Mouse (Mus musculus) thymus, postnatal 25 days (tissue): ENCODE results near the gene Hsd11b1.
"Not testable (repeated sequence)": the region's sequence is repeated elsewhere in the genome, so short reads cannot be mapped to it uniquely, and the experiment has no call there.

Experiments
- DNase-seq: peaks from one replicate; pipeline ENCODE4 v3.0.0; 2022

Hsd11b1 gene

DNA sequence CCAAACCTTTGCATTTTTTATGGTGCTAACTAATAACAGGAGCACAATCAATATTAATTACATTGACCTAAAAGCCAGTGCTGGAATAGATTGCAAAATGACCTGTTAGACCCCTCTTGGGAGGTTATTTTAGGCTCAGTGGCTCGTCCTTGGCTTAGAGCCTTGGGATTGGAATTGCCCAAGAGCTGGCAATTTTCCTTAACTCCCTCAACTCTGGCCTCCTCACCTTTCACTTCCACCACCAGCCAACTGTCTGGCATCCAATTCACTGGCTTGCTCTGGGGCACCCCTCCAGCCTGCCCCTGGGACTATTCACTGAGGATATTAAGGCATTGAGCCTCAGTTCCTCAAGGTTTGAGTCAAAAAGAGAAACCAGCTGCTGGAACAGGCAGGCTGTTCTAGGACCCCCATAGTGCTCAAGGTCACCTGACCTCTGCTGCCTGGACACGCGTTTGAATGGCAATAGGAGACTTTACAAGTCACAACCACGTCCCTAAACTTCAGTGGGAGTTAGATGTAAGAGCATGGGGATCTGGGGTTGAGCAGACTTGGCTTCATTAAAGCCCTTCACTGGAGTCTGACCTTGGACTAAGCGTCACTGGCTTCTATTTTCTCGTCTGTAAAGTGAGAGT lies 14.7 kb upstream of the Hsd11b1 start:
- no peak for DNase-seq

DNA sequence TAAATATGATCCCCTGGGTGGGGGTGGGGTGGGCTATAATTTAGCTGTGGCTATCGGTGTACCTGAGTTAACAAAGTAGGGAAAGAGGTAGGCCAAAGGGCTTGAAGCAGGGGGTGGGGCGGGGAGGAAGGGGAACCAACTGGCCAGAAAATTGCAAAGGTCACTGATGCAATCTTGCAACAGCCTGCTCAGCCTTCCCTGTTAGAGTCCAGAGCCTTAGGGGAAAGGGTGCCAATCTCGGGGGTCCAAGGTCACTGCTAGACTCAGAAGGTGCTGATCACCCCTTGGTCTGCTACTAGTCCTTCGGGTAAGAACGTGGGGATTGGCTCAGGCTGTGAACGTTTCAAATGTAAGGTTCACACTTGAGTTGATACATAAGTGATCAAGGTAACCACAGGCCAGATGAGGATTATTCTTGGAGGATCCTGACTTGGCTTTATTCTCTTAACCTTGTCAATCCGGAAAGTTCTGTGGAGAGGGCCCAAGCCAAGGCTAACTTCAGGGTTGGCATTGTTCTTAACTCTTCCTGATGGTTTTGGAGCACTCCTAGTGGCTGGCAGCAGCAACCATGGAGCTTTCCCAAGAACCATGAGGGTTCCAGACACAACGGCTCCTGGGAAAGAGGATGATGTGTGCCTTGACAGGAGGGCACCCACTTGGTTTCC lies 10.7 kb upstream of the Hsd11b1 start:
- no peak for DNase-seq

DNA sequence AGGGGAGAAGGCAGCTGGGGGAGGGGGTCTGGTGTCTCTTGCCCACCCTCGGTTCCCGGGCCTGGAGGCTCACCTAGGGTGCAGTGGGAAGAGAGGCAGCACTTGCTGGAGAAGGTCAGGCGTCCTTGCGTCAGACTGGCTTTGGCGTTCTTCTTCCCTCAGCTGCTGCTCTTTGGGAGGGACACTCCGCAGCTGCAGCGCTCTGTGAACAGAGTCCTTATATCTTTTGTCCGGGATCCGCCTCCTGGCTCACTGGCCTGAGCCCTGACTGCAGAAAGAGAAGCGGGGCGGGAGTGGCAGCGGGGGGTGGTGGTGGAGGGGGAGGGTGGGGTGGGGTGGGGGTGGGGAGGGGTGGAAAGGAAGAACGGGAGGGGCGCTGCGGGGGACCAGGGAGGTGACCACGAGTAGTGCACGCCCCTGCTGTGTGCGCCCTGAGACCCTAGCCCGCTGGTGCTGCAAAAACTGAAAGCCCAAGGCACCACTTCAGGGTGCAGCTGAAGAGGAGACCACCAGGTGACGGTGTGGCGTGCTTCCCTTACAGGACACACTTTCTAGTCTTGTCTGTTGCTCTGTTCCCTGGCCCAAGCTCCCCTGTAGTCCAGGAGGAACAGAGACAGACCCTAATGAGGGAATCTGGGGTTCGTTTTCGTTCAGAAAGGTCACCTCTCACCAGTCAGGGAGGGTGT lies 9.2 kb upstream of the Hsd11b1 start, which contains the start of gene G0s2:
Gene G0s2 (minus strand): TSS at position 302 of the 686 bp plus-strand sequence.
- DNase-seq = peak; percentile 55

DNA sequence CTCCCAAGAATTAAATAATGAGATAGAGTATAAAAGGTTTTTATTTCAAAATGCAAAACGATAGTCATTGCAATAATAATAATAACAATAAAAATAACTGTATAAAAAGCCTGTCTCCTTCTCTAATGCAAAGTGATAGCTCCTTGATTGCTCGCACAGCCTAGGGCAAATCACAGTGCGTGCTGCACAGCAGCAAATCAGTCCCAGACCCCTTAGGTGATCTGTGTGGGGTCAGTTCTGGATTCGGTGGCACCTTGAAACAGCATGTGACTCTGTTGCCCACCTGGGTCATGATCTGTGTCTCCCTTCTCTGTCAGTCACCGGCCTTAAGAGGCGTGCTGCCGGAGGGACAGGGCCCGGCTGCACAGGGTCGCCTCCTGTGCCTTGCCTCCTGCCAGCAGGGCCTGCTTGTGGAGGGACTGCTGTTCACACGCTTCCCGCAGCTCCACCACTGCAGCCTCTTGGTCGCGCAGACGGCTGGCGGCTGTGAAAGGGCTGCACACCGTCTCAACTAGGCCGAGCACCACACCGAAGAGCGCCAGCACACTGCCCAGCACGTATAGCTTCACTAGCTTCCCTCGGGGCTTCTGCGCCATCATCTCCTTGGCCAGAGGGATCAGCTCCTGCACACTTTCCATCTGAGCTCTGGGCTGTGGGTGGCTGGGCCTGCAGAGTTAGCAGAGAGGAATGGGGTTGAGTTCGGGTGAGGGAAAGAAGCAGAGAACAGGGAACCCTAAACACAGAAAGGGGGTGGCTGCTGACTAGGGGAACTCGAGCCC lies 8.5 kb upstream of the Hsd11b1 start:
- DNase-seq = peak; percentile 17

DNA sequence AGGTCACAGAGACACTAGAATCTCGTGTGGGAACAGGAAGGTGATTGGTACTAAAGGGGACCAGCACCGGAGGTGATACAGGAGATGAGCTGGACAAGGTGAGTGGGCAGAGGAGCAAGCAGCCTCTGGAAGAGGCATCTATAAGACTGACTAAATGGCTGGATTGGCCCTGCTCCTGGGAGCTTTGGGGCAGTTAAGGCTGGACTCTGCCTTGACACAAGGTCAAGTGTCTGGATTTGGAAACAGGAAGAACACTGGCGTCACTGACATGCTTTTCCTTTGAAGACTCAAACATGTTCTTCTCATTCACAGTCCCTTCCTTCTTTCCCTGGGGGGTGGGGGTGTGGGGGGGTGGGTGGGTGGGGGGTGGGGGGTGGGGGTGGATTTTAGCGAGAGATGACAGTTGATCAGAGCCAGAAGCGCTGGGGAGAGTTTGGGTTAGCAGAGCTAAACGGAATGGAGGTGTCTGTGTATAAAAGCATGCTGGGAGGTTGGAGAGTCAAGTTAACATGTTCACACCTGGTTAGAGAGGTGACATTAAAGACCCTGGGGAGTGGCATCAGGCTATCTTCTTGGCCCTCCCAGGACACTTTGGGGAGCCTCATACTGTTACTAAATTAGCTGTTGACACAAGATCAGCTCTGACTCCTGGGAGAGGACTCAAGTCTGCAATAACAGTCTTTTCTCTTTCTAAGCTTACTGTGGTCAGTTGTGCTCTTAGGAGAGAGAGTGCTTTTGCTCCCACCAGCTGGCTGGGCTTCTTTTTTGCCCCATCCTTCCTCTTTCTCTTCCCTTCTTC lies 7.3 kb upstream of the Hsd11b1 start:
- no peak for DNase-seq

DNA sequence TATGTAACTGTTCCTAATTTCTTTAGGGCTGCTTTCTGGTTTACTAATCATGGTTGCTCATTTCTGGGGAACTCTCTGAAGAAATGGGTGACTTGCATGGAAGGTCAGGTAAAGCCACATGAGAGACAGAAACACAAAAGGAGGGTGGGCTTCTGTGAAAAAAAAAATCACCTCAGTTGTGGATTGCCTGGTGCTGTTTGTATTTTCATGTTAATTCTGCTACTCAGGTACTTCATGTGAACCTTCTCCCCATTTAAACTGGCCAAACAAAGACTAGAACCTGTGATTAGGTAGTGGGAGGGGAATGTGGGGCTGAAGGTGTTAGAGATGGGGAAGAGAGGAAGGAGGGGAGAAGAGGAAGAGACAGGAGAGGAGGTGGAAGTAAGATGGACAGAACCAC lies 1.9 kb upstream of the Hsd11b1 start:
- no peak for DNase-seq

DNA sequence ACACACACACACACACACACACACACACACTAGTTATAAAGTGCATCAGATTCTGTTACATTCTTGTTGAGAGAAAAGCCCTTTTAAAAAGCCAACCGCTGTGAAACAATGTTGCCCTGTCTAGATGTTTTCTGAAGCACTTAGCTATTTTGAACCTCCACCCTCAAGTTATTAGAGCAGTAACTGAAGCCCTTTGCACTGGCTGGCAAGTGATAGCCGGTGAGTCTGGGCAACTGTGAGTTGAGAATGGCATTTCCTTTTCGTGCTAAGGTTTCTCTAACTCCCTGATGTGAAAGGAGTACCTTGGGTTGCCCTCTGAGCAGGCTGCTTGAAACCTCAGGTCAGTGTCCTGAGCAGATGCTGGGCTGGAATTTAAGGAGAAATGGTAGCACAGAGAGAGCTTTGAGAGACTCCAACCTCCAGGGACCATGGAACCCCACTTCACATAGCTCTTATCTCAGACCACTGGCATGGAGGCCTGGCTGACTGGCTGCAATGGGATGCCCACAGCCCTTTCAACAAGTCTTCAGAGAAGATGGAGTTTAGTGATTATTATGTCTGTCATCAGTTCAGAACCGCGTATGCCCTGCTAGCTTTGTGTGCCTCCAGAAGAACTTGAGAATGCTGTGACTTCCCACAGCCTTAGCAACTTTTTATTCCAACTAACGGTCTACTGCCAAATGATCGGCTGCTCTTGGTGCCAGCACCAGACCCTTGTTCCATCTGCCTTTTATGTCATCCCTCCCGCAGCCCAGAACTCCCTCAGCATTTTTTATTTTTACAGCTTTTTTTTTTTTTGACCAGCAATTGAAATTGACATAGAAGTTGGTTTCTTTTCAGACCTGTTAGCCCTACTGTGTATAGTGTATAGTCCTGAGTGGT lies 608 bp downstream of the Hsd11b1 start:
- peak; percentile 43 for DNase-seq

DNA sequence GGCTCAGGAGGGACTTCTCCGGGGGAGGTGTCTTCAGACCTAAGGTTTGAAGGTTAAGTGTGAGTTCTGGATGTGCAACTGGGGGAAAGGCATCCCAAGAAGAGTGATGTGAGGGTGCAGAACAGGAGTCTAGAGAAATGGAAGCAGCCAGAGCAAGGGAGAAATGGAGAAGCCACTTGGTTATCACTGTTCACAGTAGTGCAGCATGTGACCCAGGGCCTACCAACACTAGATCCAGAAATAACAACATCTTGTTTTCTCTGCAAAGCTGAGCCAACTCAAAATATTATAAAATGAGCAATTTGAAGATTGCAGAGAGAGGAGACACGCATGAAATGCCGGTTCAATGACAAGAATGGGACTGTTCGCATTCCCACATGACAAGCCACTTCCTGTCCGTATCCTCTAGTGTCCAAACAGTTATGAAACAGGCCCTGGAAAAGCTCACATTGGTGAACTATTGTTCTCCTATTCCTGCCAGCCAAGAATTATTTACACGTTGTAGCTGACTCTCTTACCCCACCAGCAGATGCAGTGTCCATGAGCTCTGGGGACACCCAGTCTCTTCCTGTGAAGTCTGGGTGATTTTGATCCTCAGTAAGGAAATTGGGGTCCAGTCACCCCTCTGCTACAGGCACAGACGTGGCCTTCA lies 1.9 kb downstream of the Hsd11b1 start:
- DNase-seq = no peak

DNA sequence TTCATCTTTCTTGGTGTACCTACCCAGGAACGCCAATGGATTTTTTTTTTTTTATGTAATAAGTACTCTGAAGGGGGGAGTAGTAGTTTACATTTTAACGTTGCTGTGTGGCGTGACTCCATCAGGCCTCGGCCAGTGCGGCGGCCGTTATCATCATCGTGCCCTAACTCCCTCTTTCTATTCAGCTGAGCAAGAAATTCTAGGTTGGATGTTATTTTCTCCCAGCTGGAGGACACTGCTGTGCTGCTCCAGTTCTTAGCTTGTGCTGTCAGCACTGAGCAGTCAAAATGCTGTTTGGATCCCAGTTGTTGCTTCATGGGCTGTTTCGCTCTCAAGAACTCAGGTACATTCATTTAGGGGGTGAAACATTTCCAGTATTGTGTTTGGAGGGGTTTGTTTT lies 4.3 kb downstream of the Hsd11b1 start:
- DNase-seq = no peak

DNA sequence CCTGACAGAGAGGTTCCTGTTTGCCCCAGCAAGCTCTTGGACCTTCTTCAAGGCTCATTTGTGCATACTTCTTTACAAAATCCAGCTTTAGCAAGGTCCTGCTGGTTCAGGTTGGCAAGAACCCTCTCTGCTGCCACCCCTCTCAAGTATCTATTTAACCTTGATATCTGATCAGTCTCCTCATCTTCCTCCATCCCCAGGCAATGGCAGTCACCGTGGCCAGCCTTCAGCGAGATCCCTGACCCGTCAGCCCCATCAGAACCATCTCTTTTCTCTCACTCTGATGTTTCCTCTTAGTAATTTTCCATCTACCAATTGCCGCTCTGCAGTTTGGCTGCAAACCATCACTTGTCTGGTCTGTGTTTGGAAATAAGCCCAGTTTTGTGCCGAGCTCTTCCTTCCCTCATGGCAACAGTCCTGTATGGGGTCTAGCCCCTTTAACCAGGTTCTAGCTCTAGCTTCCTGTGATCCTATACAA lies 7.2 kb downstream of the Hsd11b1 start:
- DNase-seq = no peak

DNA sequence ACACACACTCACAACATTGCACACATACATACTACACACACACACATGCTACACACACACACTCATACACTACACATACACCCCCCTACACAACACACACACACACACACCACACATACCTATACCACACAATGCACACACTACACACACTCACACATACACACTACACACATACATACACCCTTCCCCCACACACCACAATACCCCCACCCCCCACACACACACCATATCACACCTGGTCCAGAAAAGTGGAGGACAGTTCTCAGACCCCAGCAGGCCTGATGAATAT lies 7.6 kb downstream of the Hsd11b1 start:
- no peak for DNase-seq

DNA sequence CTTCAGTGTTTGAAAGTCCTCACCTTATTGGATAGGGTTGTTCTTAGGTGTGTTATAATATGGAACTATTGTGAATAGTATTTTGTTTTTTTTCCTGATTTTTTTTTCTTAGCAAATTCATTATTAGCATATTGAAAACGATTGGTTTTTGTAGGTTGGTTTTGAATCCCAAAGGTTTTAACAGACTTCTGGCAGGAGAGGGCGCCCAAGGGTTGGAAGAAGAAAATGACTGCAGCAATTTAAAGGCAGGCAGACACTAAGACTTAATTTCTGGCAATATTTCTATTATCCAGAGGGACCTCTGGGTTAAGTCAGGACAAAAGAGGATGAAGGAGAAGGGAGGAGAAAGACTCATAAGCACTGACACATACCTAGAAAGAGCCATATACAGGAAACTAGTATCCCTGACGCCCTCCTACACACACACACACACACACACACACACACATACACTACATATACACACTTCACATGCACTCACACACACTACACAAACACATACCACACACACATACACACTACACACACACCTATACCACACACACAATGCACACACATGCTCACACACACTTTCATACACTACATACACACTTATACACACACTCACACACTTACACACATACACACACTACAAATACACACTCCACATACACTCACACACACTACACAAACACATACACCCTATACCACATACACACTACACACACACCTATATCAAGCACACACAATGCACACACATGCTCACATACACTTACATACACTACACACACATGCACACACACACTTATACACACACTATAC lies 8.2 kb downstream of the Hsd11b1 start:
- DNase-seq = peak; percentile 82

DNA sequence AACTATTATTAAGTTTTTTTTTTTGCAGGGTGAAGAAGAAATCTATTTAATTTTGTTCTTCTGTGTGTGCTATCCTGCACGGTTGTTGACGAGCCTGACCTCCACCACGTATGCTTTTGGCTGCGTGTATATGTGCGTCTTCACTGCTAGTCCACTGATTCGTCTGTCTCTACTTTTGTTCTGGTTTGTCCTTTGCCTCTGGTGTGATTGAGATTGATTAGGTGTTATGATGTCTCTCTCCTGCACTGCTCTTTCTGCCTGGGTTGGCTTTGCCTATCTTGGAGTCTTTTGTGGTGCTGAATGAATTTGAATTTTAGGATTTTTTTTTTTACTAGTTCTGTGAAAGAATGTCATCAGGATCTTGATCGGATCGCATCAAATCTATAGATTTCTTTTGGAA lies 8.8 kb downstream of the Hsd11b1 start:
- no peak for DNase-seq

DNA sequence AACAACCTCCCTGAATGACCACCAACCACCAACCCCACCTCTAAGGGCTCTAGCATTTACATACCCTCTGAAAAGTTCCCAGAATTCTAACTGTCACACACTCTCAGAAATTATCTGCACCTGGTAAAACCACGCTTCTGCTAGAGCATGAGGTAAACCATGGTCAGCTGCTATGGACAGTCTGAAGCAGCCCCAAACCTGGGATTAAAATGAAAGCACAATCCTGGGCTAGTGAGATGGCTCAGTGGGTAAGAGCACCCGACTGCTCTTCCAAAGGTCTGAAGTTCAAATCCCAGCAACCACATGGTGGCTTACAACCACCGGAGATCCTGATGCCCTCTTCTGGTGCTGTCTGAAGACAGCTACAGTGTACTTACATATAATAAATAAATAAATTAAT lies 10.0 kb downstream of the Hsd11b1 start:
- not testable (repeated sequence) for DNase-seq

DNA sequence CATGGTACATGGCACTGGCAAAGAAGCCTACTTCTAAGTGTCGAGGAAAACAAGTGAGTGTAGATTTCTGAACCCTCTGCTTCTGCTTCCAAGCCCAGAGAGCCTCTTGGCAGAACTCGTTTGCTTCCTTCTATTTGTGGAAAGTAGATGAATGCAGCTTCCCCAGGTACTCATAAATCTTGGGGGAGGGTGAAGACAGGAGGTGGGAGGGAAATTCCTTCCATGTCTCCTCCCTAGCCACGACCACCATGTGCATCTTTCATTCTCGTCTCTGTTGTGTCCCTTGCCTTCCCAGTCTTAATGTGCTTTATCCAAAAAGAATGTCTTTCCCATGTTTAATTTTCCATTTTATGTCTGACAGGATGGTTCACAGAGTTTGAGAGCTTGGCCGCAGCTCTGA lies 11.3 kb downstream of the Hsd11b1 start:
- DNase-seq = no peak

DNA sequence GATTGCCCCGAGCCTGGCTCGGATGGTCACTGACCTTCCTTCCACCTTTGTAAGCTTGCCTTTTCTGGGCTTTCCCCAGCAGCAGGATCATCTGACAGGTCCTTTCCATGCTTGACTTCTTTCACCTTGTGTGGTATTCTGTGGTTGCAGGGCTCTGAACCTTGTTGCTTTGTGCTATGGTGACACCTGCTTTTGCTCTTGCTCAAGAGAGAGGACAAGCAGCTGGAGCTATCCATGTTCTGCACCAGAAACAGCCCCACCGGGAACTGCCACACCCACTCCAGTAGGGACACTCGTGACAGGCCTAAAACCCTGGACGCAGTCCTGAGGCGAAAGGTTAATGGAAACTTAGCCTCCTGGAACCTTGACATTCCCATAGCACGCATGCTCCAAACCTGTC lies 12.5 kb downstream of the Hsd11b1 start:
- DNase-seq = no peak

DNA sequence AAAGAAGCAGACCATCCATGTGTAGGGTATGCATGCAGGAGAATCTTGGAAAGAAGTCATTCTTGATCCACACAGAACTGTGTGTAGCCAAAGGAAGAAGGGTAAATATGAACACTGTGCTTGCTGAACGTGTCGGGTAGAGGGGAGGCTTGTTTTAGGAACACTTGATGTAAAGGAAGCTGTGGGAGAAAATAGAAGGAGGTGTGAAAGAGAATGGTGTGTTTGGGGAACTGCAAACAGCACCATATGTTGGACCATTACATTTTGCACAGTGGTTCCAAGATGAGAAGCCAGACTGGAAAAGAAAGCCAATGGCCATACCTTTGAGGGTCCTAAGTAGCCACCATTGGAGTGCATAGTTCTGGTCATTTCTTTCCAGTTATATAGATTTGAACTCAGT lies 13.8 kb downstream of the Hsd11b1 start:
- DNase-seq = no peak

DNA sequence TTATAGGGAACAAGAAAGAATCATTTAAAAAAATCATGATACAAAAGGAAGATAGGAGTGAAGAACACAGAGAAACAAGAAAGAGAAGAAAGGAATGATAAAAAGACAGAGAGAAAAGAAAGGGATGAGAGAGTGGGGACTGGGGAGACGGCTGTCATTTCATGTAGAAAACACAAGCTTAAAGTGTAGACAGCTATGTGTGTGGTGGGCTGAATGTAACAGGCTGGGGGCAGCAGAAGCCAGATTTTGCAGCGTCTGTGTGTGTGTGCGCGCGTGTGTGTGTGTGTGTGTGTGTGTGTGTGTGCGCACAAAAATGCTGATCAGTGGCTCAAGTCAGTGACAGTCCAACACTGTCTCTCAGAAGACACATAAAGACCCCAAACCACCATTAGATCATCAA lies 19.6 kb downstream of the Hsd11b1 start:
- DNase-seq = no peak

DNA sequence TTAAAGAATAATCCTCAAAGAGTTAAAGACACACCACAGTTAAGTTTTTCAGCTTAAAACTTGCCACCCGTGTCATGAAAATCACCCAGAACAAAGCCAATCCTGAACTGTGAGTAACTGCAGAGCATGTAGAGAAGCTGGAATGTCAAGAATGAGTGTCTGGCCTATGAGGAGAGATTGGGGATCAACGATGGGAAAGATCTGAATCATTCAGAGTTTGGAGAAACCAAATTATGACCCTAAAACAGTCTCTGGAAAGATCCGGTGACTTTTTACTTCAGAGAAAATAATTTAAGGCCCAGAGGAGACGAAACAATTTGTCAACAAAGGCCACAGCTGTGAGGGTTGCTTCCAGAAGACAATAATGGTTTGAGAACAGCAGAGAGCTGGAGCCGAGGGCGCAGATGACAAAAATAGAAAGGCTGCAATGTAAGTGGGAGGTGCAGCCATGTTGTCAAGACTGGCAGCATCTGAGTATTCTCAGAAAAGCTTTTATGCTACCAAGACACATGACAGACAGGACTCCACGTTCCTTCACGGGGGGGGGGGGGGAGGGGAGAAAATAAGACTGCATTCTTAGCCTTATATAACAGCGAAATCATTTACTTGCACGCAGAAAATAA lies 20.2 kb downstream of the Hsd11b1 start:
- no peak for DNase-seq

DNA sequence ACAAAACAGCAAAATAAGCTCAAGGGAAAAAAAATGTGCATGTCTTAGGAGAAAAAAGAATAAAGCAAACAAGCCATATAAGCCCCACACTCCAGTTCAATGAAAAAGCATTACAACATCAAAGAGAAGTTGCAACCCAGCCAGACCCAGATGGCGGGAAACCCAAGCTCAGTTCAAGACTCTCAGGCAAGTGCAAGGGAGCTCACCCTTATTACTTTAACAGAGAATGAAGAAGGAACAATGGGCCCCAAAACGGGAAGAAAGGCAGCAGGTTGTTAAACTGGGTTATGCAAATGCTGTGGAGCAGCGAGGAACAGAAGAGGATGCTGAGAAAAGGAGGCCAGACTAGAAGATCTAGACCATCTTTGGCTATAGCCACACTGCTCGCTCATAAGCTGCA lies 21.0 kb downstream of the Hsd11b1 start:
- no peak for DNase-seq
